In the genomic region with DNA sequence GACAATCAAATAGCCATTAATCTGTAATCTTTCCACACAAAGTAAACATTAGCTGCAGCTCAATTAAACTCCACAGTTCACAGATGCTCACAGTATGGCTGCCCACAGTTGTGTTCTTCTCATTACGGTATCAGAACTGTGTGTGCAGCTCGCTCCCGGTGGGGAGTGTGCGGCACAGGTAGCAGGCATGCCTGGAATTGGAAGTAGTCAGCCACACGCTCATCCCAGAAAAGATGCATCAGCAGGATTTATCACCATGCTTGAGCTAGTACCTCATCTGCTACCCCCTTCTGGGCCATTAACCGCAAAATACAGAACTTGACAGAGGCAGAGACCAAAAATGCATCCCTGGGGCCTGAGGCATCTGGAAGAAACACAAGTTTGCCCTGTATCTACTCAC, we compare ENCODE assay signal across 18 mouse cellular contexts.
A peak's percentile ranks its signal among the peaks of the same experiment; 100 is the strongest.
DNase-seq lines count a peak whose midpoint lies in the region; ATAC-seq and TF ChIP-seq lines count a peak whose summit lies in the region.
"Had no signal": no experiment of that assay in that cellular context is flagged by ENCODE, and none has a peak within 500 bp of the region (broad histone marks: within the 10 kb centered on the region; RNA-seq: fewer than 3 reads in every experiment).

No protein-coding gene starts in this region.

- POLR2A ChIA-PET in Patski (lab: Charles Lee): no interaction called here

- H3K9ac ChIP-seq in neural tube, embryonic 13.5 days: no peak overlapping the region
- no peak overlapping the region for H3K9ac ChIP-seq in neural tube, embryonic 15.5 days (replicated peaks)
- H3K9ac ChIP-seq: embryonic facial prominence, embryonic 12.5 days; forebrain, embryonic 13.5 days; forebrain, embryonic 15.5 days; forebrain, postnatal 0 days had no signal

- H3K27ac ChIP-seq in neural tube, embryonic 13.5 days (replicated peaks): no peak overlapping the region
- H3K27ac ChIP-seq in neural tube, embryonic 15.5 days (replicated peaks): no peak overlapping the region
- H3K27ac ChIP-seq: embryonic facial prominence, embryonic 10.5 days; embryonic facial prominence, embryonic 12.5 days; forebrain, embryonic 13.5 days; forebrain, embryonic 15.5 days had no signal

- peaks cover 4% of the 10 kb centered on the region for H3K4me1 ChIP-seq in neural tube, embryonic 13.5 days (replicated peaks)
- peaks cover 12% of the 10 kb centered on the region; the same call in 1 of the 2 replicates for H3K4me1 ChIP-seq in neural tube, embryonic 15.5 days
- H3K4me1 ChIP-seq: embryonic facial prominence, embryonic 10.5 days; embryonic facial prominence, embryonic 12.5 days; forebrain, embryonic 13.5 days; forebrain, embryonic 15.5 days had no signal

- in situ Hi-C loops in Patski (cut with MboI; ENCODE audit: low pct_unique_long_range_greater_than_20kb): no loop called here

- 54% methylated on average over 6 of the region's 6 CpGs for WGBS in neural tube, embryonic 13.5 days
- WGBS in neural tube, embryonic 15.5 days: 41% methylated on average over 6 of the region's 6 CpGs

- H3K36me3 ChIP-seq in neural tube, embryonic 13.5 days: no peaks in the 10 kb centered on the region
- no peaks in the 10 kb centered on the region for H3K36me3 ChIP-seq in neural tube, embryonic 15.5 days
- H3K36me3 ChIP-seq: embryonic facial prominence, embryonic 10.5 days; embryonic facial prominence, embryonic 12.5 days; forebrain, embryonic 15.5 days had no signal

- no peak for TF ChIP-seq CTCF in Patski (IDR thresholded peaks at IDR 0.05)

- no peak for DNase-seq in neural tube, embryonic 10.5 days (ENCODE audit: extremely low spot score, low spot score)
- peak; percentile 51 for DNase-seq in Patski (ENCODE audit: low read depth, low spot score)
- DNase-seq in adrenal gland, adult 18-20 months (ENCODE audit: low spot score in 2 of 2): no peak
- DNase-seq in frontal cortex, postnatal 14 days (ENCODE audit: low spot score in 2 of 2): no peak
- DNase-seq: adrenal gland, adult 8-10 months; adrenal gland, postnatal 14 days; adrenal gland, postnatal 36 days; cerebellum, adult 11-12 months; cerebellum, adult 2 months; cerebellum, adult 9-10 months; cerebellum, postnatal 25 days; forebrain, postnatal 0 days had no signal

- no peak overlapping the region for H3K4me2 ChIP-seq in neural tube, embryonic 13.5 days
- H3K4me2 ChIP-seq in neural tube, embryonic 15.5 days: no peak overlapping the region
- H3K4me2 ChIP-seq: embryonic facial prominence, embryonic 12.5 days; forebrain, embryonic 13.5 days; forebrain, embryonic 15.5 days had no signal

- H3K4me3 ChIP-seq in neural tube, embryonic 13.5 days: no peak overlapping the region
- H3K4me3 ChIP-seq in neural tube, embryonic 15.5 days (replicated peaks): no peak overlapping the region
- H3K4me3 ChIP-seq: embryonic facial prominence, embryonic 10.5 days; embryonic facial prominence, embryonic 12.5 days; forebrain, embryonic 13.5 days; forebrain, embryonic 15.5 days had no signal

- ATAC-seq in neural tube, embryonic 13.5 days (ENCODE audit: low read depth): peak; percentile 63; the same call in 1 of the 2 replicates
- peak; percentile 79 for ATAC-seq in Patski
- ATAC-seq in neural tube, embryonic 15.5 days (ENCODE audit: low FRiP score): peak; percentile 55; the same call in 1 of the 2 replicates
- ATAC-seq: forebrain, embryonic 13.5 days; forebrain, embryonic 15.5 days; forebrain, postnatal 0 days had no signal

- H3K9me3 ChIP-seq in neural tube, embryonic 13.5 days: 0 out of 2 replicates have a peak, but pooled peaks cover 3% of the 10 kb centered on the region
- no peaks in the 10 kb centered on the region for H3K9me3 ChIP-seq in neural tube, embryonic 15.5 days (replicated peaks)

- CTCF ChIA-PET in Patski (lab: Charles Lee): no interaction called here

- H3K27me3 ChIP-seq in neural tube, embryonic 13.5 days: no peaks in the 10 kb centered on the region
- no peaks in the 10 kb centered on the region for H3K27me3 ChIP-seq in Patski
- no peaks in the 10 kb centered on the region for H3K27me3 ChIP-seq in neural tube, embryonic 15.5 days (replicated peaks)
- H3K27me3 ChIP-seq: embryonic facial prominence, embryonic 12.5 days; forebrain, embryonic 13.5 days; forebrain, embryonic 15.5 days had no signal
